Mouse (Mus musculus) frontal cortex, postnatal 14 days (tissue): ENCODE results near the gene Dcaf15.

Experiments
- DNase-seq, 2 experiments: peaks; one replicate each; pipeline ENCODE4 v3.0.0; 2022; ENCODE audit warnings: low spot score in 2 of 2

Dcaf15 gene

DNA sequence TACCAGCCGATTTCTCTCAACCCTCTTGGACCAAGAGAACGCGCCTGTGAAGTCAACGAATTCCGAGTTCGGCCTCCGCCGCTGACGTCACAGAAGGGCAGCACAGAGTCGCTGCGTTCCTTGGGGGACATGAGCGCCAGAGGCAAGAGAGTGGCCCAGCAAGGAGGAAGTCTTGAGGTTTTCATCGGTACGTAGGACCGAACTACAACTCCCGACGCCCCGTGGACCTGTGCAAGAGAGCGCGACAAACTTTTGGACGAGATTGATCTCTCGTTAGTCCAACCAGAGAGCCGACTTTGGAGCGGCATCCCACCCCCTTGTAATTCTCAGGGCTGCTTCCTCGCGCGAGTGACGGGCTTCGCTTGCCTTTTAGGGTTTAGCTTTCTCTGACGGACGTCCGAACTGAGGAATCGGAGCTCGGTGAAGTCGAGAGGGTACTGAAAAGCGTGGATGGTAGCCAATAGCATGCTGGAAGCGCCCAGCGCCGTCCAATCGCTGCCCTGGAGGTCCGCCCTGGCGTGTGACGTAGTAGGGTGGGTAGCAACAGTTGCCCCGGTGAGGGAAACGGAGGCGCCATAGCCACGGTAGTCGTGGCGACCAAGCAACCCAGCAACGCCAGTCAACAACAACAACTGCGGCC lies 38.2 kb downstream of the Dcaf15 start, which contains the start of gene Rfx1:
Rfx1 (plus strand) TSS at position 544 of the 640 bp plus-strand sequence.
- DNase-seq = peak; percentile 99 to 100

DNA sequence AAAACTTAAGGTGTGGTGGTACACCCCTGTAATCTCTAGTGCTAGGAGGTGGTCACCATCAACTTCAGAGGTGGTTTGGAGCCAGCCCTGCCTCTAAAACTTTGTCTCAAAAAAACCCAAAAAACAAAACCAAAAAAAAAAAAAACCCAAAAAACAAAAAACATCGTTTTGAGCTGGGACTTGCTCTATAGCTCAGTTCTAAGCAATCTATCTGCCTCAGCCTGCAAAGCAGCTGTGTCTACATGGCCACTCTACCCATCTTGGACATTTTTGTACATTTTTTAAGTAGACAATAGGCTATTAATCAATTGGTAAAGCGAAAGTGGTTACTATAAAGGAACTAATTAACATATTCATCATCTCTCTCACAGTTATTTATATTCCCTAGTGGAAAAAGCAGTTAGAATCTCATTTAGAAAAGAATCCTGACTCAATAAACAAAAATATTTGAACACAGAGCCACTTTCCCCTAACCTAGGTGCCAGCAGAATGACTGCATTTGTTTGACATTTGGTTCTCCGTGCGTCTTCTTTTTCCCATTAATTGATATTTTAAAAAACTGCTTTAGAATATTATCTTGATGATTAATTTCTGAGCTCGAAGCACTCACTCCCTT lies 39.0 kb downstream of the Dcaf15 start:
- no peak for DNase-seq

DNA sequence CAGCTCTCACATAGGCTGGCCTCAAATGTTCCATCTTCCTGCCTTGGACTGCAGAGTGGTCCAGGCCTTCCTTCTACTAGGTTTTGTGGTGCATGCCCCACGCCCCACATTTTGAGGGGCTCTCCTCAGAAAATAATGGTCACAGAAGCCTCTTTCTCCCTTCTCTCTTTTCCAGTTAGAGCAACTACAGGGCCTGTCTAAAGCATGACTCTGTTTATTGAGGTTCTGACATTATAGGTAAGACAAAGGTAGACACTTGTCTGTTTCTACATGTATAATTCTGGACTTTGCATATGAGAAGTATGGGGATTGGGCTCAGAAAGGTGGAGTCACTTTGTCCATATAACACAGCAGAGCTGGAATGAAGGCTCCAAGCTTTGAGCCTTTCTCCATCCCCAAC lies 39.5 kb downstream of the Dcaf15 start, which contains the start of gene Gm10643:
Gm10643 (minus strand) TSS at position 101 of the 400 bp plus-strand sequence.
- DNase-seq = no peak

DNA sequence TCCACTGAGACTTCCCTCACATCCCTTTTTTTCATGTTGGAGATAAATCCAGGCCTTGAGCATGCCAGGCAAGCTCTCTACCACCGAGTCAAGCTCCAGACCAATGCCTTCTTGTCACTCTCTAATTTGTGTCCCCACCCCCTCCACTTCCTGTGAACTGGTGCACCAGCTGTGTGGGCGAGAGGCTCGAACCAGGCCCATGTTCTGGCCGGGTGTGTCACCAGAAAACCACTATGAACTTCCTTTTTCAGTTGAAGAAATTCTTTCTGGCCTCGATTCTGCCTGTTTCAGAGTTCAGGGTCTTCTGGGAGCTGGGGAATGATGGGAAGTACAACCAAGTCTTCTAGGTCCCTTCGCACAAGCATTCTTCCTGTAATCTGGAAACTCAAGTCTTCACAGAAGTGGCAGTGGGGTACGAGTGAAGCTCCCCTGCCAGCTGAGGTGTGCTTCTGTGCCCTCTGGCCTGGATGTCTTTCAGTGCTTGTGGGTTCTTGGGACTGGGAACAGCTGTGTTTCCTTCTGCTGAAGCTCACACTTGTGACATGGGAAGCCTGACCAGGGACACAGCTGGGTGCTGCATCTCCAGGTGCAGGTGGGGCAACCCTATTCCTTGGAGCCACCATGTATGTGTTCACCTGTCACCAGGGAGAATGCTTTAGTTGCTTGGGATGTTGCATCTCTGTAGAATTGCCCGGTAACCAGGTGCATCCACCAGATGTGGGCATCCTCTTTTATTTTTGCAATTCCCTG lies 40.5 kb downstream of the Dcaf15 start:
- DNase-seq = no peak

DNA sequence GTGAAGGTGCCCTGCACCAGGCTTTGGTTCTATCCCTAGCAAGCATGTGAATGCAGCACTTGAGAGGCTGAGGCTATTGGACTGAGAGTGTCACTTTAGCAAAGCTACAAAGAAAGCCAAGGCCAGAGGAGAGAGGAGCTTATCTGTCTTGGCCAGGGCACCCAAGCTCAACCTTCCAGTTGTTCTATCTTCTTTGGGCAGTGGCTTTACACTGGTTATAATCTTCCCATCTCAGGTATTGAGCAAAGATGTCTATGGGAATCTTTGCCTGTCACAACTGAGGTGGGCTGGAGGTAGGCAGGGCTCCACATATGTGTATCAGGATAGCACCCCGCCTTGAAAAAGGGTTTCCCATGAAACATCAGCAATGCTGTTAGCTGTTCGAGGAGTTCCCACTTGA lies 44.3 kb downstream of the Dcaf15 start:
- DNase-seq = no peak

DNA sequence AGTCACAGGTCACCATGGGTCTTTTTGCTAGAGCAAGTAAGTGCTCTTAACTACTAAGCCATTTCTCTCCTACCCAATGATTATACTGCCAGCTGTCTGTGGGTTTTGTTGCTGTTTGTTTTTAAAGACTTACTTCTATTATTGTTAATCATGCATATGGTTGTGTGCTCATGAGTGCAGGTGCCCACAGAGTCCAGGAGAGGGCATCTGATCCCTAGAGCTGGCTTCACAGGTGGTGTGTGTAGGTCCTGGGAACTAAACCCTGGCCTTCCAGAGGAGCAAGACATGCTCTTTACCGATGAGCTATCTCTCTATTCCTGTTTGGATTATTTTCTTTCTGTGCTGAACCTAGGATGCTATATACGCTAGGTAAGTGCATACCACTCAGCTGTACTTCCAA lies 45.3 kb downstream of the Dcaf15 start:
- DNase-seq = no peak

DNA sequence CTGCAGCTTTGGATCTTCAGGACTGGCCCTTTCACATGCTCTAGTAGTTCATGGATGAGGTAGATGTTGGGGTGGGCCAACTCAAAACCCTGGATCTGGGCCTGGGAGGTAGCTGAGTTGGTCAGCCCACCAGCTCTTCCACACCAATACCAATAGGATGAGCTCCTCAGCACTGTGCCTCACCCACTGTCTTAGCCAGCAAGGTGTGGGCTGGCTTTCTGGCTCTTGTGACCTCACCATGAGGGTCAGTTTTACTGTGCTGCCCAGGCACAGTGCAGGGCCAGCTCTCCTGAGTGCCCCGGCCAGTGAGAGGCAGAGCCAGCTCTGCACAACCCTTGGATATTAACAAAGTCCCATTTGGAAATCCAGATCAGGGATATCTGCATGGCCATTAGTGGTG lies 46.7 kb downstream of the Dcaf15 start:
- DNase-seq = no peak

DNA sequence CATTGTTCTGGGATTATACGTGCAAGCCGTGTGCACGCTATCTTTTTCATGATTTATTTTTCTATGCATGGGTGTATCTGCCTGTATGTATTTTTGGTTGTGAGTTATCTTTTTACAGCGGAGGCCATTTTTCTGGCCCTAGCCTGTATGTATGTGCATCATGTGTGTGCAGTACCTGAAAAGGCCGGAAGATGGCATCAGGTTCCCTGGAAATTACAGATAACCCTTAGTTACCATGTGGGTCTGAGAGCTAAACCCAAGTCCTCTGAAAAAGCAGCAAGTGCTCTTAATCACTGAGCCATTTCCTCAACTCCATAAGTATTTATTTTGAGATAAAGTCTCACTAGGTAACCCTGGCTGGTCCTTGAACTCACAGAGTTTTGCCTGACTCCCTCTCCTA lies 51.3 kb downstream of the Dcaf15 start:
- no peak for DNase-seq

DNA sequence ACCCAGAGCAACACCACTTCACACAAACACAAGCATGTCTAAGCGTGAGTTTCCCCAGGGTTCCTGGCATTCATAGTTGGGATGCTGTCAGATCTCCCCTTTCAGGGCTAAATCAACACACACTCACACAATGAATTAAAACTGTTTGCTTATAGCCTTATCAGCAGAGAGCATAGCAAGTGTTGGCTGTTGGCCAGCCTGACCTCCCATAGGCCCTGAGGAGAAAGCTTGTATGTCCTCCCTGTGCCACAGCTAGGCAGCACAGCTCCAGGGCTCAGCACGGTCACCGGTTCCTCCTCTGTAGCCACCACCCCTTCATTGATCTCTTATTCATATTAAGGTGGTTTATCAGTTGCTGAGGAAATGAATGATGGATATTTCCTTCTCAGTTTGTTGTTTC lies 51.8 kb downstream of the Dcaf15 start:
- DNase-seq = no peak

DNA sequence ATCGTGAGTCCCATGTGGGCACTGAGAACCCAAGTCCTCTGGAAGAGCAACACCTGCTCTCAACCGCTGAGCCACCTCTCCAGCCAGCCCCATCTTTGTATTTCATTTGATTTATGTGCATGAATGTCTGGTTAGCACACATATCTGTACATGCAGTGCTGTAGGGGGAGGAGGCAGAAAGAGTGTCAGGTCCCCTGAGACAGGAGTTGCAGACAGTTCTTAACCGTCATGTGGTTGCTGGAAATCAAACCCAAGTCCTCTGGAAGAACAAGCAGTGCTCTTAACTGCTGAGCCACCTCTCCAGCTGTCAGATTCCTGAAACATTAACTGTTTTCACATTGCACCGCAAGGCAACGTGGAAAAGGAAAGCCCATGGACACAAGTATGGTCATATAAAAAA lies 56.4 kb downstream of the Dcaf15 start:
- no peak for DNase-seq
